In genomic region chr3:42573155-42573554, GRCm38 (mm10) we compare ENCODE assay signal across 15 mouse cellular contexts.
DNase-seq lines count a peak whose midpoint lies in the region; ATAC-seq lines count a peak whose summit lies in the region.
"Had no signal": no experiment of that assay in that cellular context is flagged by ENCODE, and none has a peak within 500 bp of the region (broad histone marks: within the 10 kb centered on the region; RNA-seq: fewer than 3 reads in every experiment).

No protein-coding gene starts in this region.

- no peaks in the 10 kb centered on the region for H3K9me3 ChIP-seq in hindbrain, embryonic 10.5 days
- no peaks in the 10 kb centered on the region for H3K9me3 ChIP-seq in midbrain, embryonic 10.5 days (replicated peaks)
- H3K9me3 ChIP-seq in intestine, embryonic 15.5 days, result no peaks in the 10 kb centered on the region
- H3K9me3 ChIP-seq: G1E; heart, embryonic 15.5 days had no signal

- intact Hi-C loops in heart, postnatal 36 days (cut with DNase I), result no loop called here

- H3K4me1 ChIP-seq in hindbrain, embryonic 10.5 days (replicated peaks), result peaks cover 18% of the 10 kb centered on the region
- H3K4me1 ChIP-seq in midbrain, embryonic 10.5 days, result peaks cover 20% of the 10 kb centered on the region
- H3K4me1 ChIP-seq in intestine, embryonic 15.5 days (replicated peaks), result no peaks in the 10 kb centered on the region
- H3K4me1 ChIP-seq: heart, embryonic 15.5 days had no signal

- peak overlapping the region; percentile 53; the same call in 1 of the 2 replicates for H3K27ac ChIP-seq in hindbrain, embryonic 10.5 days
- H3K27ac ChIP-seq in midbrain, embryonic 10.5 days (replicated peaks), result 0 out of 2 replicates have a peak overlapping the region, but pooled peaks have one; percentile 17
- no peak overlapping the region for H3K27ac ChIP-seq in intestine, embryonic 15.5 days
- H3K27ac ChIP-seq: heart, embryonic 15.5 days had no signal

- H3K36me3 ChIP-seq in hindbrain, embryonic 10.5 days, result no peaks in the 10 kb centered on the region
- no peaks in the 10 kb centered on the region for H3K36me3 ChIP-seq in midbrain, embryonic 10.5 days
- H3K36me3 ChIP-seq in intestine, embryonic 15.5 days, result no peaks in the 10 kb centered on the region
- H3K36me3 ChIP-seq: G1E; heart, embryonic 15.5 days had no signal

- DNase-seq in retina, embryonic 14.5 days (ENCODE audit: low spot score), result peak; percentile 6
- no peak for DNase-seq in retina, postnatal 1 day
- DNase-seq in hindbrain, embryonic 10.5 days (ENCODE audit: low spot score), result peak; percentile 71
- DNase-seq in midbrain, embryonic 10.5 days (ENCODE audit: low spot score), result peak; percentile 69
- DNase-seq in heart, postnatal 36 days, result no peak
- no peak for DNase-seq in urinary bladder, postnatal 14 days (ENCODE audit: low spot score)
- DNase-seq in lung, adult 18-20 months, result no peak
- DNase-seq: cerebellum, postnatal 36 days; kidney, adult 2 months; layer of hippocampus, adult 9-11 months; left cerebral cortex, postnatal 4 days; lung, adult 2 months had no signal

- no peak overlapping the region for H3K4me2 ChIP-seq in intestine, embryonic 15.5 days (replicated peaks)
- H3K4me2 ChIP-seq: heart, embryonic 15.5 days had no signal

- no peaks in the 10 kb centered on the region for H3K27me3 ChIP-seq in hindbrain, embryonic 10.5 days (ENCODE audit: insufficient read depth, poor library complexity, severe bottlenecking)
- no peaks in the 10 kb centered on the region for H3K27me3 ChIP-seq in midbrain, embryonic 10.5 days (ENCODE audit: low read depth, poor library complexity, severe bottlenecking)
- no peaks in the 10 kb centered on the region for H3K27me3 ChIP-seq in intestine, embryonic 15.5 days (replicated peaks)
- H3K27me3 ChIP-seq: heart, embryonic 15.5 days had no signal

- H3K4me3 ChIP-seq in hindbrain, embryonic 10.5 days, result no peak overlapping the region
- no peak overlapping the region for H3K4me3 ChIP-seq in midbrain, embryonic 10.5 days
- no peak overlapping the region for H3K4me3 ChIP-seq in intestine, embryonic 15.5 days (replicated peaks)
- H3K4me3 ChIP-seq: heart, embryonic 15.5 days had no signal

- ATAC-seq in intestine, embryonic 15.5 days, result no peak

- no peak overlapping the region for H3K9ac ChIP-seq in intestine, embryonic 15.5 days
- H3K9ac ChIP-seq: heart, embryonic 15.5 days had no signal

Comparison
In these comparisons a context has a peak if more than half of its experiments do, and no peak if none do; other contexts are left out.
1. DNase-seq: peak in retina, embryonic 14.5 days (single experiment), hindbrain, embryonic 10.5 days (single experiment) and midbrain, embryonic 10.5 days (single experiment); none in retina, postnatal 1 day (single experiment), heart, postnatal 36 days (0 of 2), urinary bladder, postnatal 14 days (single experiment) and lung, adult 18-20 months (0 of 2).